Mouse (Mus musculus) forelimb bud, embryonic 11.5 days (tissue): ENCODE data around the gene Sox5.

Experiments
- DNase-seq: peaks from one replicate; pipeline ENCODE4 v3.0.0-alpha.2; 2012; ENCODE audit warnings: low read depth, low spot score

The Sox5 gene

DNA sequence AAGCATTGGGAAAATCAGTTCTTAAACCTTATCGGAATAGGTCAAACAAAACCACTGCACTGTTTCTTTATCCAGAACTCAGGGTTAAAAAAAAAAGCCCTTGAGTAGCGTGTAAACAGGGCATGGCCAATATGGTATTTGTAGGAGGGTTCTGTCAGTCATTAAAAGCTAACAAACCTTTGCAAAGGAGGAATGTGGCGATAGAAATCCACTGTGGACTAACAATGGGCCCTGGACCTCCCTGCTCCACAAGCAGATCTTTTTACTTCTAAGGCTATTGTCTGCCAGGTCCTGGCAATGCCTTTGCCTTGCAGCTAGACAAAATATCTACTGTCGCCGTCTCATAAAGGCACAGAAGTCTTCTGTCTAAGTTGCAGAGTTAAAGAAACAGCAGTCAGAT, 738.8 kb downstream of the Sox5 start:
- DNase-seq: peak; percentile 10

GRCm38 (mm10) chr6:144041941-144042340, 739.8 kb downstream of the Sox5 start:
- DNase-seq: no peak

DNA sequence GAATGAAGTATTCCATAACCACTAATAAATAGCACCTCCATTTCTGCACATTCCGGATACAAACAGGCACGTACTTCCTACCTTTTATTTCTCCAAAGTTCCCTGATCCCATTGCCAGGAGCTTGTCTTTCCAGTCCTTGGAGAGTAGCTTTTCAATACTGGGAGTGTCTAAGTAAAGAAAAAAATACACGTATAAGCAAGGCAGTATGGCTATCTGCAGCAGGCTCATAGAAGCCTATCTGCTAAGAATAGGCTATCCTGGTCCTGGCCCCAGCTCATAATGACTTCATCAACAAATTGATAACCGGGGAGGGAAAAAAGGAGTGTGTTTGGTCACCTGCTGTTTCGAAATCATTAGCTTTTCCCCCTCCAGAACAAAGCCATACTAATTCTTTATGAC, 740.6 kb downstream of the Sox5 start:
- DNase-seq: no peak

- DNase-seq: no peak
These were observed 741.4 kb downstream of the Sox5 start for GRCm38 (mm10) chr6:144040349-144040748.

- DNase-seq: peak; percentile 67
These were observed 742.6 kb downstream of the Sox5 start for GRCm38 (mm10) chr6:144039221-144039620.

DNA sequence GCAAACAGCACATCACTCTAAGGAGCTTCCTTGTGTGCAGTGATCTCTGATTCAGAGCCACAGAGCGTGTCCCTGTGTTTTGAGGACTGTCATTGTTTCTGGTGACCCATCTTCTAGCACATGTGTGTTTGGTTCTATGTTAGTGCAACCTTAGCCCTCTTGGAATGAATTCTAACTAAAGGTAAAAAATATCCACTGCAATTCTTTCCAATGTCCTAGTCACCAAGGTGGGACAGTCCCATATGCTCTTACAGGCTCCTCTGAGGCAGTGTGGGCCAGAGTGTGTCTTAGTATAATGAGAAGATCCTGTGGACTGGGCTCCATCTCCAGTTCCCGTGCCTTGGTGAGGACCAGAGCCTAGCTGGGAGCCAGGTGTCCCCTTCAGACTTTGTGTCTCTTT, 748.6 kb downstream of the Sox5 start:
- no peak for DNase-seq

DNA sequence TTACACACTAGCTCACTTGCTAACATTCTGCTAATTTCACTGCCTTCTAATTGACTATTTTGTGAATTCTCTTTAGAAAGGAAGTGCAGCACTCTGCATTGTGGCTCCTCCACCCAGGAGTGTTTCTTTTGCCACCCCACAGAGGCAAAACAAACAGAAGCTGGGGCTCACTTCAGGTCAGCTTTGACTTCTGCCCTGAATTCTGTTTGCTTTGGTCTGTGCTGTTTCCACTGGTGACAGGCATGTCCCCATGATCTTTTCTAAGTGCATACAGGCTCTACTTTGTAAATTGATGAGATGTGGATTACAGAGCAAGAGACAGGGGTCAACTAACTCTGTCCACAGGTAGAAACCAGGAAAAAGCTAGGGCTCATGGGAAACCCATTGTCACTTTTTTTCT, 764.8 kb downstream of the Sox5 start:
- no peak for DNase-seq

DNA sequence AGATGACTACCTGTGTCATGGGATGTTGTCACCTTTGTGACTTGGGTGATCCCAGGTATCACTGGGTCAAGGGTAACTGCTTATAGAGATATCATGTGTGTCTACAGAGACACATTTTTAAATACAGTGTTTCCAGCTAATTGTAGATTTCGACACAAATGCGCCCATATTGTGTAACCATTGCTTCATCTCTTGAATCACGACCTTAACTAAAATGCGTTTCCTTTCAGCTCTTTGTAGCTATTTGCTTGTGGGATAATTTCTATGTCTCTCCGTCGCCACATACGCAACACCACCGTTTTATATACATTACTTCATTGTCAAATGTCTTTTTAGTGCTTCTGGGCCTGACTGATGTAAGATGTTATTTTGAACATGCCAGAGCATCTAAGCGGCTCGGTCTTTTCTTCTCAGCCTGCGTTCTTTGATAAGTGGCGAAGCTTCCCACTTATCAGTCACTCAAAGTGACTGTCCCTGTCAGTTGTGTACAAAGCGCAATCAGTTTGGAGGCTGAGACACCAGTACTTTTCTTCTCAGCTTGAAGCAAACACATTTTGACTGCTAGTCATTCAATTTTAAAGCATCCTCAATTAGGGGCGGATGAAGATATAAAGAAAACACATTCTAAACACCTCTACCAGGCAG, 769.8 kb downstream of the Sox5 start:
- DNase-seq: no peak

- DNase-seq: no peak
These were observed 770.8 kb downstream of the Sox5 start for GRCm38 (mm10) chr6:144010995-144011394.

- no peak for DNase-seq
These were observed 771.5 kb downstream of the Sox5 start for GRCm38 (mm10) chr6:144010285-144010684.

DNA sequence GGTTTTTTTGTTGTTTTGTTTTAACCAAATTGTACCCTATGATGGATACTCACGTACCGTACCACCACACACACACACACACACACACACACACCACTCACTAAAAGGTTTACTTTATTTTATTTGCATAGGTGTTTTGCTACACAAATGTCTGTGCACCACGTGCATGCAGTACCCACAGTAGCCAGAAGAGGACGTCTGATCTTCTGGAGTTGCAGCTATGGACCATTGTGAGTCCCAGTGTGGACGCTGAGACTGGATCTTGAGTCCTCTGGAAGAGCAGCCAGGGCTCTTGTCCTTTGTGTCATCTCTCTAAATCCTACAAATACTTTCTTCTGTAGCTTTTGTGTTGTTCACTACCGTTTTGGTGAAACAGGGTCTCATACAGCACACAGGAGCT, 776.6 kb downstream of the Sox5 start:
- DNase-seq: no peak

DNA sequence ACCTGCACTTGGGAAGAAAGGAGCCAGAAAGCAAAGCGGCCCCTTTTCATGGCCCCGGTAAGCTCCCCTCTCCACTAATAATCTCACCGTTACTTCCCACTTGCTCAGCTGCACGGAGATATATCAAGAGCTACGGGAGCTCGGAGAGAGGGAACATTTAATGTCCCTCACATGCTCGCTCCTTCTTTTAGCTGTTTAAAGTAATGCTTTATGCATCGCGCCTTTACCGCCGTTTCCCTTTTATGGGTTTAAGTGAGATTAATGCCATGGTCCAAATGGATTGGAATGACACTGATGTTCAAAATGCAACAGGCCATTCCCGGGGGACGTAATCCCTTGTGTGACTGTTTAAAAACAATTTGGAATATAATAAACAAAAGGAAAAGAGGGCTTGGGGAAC, 783.6 kb downstream of the Sox5 start:
- DNase-seq: peak; percentile 30

GRCm38 (mm10) chr6:143997616-143998015, 784.2 kb downstream of the Sox5 start:
- peak; percentile 53 for DNase-seq

GRCm38 (mm10) chr6:143995046-143995445, 786.7 kb downstream of the Sox5 start:
- peak; percentile 34 for DNase-seq

GRCm38 (mm10) chr6:143987548-143987947, 794.2 kb downstream of the Sox5 start:
- no peak for DNase-seq

DNA sequence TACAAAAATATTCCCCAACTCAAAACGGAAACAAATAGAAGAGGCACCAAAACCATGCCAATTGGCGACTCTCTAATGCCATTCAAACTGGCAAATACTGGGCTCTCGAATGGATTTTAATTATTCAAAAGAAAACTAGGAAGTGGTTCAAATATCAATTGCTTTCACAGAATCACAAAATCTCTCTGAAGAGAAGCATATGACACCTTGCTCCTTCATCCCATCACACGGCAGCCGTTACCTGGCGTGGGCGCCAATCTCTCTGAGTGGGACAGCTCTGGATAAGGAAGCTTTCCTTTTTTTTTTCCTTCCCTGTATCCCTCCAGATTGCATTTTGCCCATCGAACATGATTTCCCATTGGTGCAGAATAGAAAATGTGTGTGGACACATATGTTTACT, 801.6 kb downstream of the Sox5 start:
- no peak for DNase-seq

GRCm38 (mm10) chr6:143967724-143968400, 813.9 kb downstream of the Sox5 start:
- DNase-seq: no peak

DNA sequence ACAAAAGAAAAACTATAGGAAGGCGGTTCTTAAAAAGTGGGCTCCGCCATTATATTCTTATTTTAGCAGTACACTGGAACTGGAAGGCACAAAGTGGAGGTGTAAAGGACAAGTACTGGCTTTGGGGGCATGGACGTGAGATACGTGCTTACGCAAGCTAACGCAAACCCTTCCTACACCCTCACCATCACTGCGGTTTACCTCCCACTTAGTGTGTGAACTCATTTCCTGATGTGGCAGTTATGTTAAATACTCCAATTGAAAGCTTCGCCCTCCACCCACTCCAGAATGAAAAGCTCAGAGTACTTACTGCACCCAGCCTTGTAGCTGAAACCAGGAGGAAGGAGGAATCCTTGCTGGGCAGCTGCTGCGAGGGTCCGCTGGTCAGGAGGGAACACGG, 821.3 kb downstream of the Sox5 start:
- DNase-seq: no peak

DNA sequence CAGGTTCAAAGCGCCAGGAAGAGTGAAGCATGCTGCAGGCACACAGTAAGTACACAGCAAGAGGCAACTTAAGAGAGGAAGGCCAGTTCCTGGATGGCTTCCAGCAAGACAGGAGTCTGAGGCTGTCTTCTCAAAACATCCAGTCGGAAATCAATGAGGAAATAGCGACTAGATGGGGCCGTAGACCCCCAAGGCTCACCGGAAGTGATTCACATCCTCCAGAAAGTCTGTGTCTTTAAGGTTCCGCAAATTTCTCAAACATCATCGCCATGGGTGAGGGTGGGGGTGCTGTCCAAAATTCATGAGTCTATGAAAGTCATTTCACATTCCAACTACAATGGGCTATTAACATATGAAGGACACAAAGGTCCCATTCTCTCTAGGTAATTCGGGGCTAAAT, 821.7 kb downstream of the Sox5 start:
- no peak for DNase-seq

DNA sequence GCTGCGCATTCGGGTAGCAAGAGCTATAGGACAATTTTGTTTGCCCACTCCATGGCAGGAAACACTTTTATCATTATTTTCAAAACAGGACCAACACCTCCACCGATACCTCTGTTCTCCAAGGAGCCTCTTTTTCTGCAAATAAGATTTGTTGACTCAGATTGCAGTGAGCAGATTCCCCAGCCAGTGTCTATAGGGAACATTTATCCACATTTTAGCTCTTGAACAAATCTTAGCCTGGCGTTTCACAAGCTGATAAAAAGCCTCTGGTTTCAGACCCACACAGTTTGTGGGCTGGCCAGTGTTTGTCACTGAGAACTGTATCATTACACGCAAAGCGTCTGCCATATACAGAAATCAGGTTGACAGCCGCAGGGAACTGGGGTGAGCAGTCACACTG, 823.4 kb downstream of the Sox5 start:
- DNase-seq: no peak

DNA sequence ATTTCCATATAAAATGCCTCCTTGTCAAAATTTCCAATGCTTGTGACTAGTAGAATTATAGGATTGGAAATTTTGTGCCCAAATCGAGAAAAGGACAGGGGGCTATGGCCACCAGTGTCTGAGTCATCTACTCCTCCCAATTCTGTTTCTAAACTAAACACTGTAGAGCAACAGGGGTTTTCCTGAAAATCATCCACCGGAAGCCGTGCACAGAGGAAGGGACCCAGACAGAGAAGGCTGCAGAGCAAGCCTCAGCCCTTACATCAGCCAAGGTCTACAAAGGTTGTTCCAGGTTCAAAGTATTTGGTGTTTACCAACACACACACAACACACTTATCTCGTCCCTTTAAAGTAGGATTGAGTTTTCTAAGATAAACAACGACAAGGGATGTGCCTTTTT, 824.7 kb downstream of the Sox5 start:
- DNase-seq: no peak

- DNase-seq: no peak
These were observed 833.0 kb downstream of the Sox5 start for GRCm38 (mm10) chr6:143948553-143949308.

GRCm38 (mm10) chr6:143948071-143948470, 833.7 kb downstream of the Sox5 start:
- DNase-seq: no peak
